Mouse (Mus musculus) spleen, adult 2 months (tissue): ENCODE results near the gene Ryr1. TPM values are rescaled to one million over a fixed set of nuclear protein-coding genes. Genes with fewer than 3 reads are reported as not detected.

Source experiments
- DNase-seq, 2 experiments: peaks; one replicate each; pipeline versions ENCODE4 v3.0.0 to v3.0.0-alpha.2; 2012 to 2021; ENCODE audit warnings: low spot score in 2 of 2, low read depth in 1 of 2
- H3K27ac ChIP-seq: fragments of 200-500 bp; 2 replicates; pipeline ENCODE4 v1.5.1; 2012; ENCODE audit warnings: low read length, inconsistent platforms; ENCODE audit not compliant: insufficient read depth
- H3K27me3 ChIP-seq: fragments of 200-500 bp; 2 replicates; pipeline ENCODE4 v1.6.1; 2012; ENCODE audit warnings: mild to moderate bottlenecking, moderate library complexity, low read length, inconsistent platforms; ENCODE audit not compliant: control insufficient read depth, insufficient read depth
- H3K36me3 ChIP-seq: fragments of 200-500 bp; 2 replicates; pipeline ENCODE4 v1.6.1; 2012; ENCODE audit warnings: mild to moderate bottlenecking, low read length, inconsistent platforms; ENCODE audit not compliant: control insufficient read depth, insufficient read depth
- H3K4me1 ChIP-seq: fragments of 200-500 bp; 2 replicates; pipeline ENCODE4 v1.6.1; 2011; ENCODE audit warnings: inconsistent platforms; ENCODE audit not compliant: control insufficient read depth, insufficient read depth, insufficient read length
- H3K4me3 ChIP-seq: fragments of 200-500 bp; 2 replicates; pipeline ENCODE4 v1.5.1; 2011; ENCODE audit warnings: mild to moderate bottlenecking, inconsistent platforms; ENCODE audit not compliant: insufficient read depth, insufficient read length; ENCODE audit errors: extremely low read depth
- CTCF ChIP-seq: fragments of 200-500 bp; IDR thresholded peaks from 2 replicates; pipeline ENCODE4 v1.5.1; 2011; ENCODE audit warnings: mild to moderate bottlenecking, inconsistent platforms; ENCODE audit not compliant: insufficient read depth, insufficient read length, insufficient replicate concordance; ENCODE audit errors: extremely low read depth
- POLR2A ChIP-seq: fragments of 200-500 bp; IDR thresholded peaks from 2 replicates; pipeline ENCODE4 v1.6.1; 2011; ENCODE audit warnings: low read depth, low read length, inconsistent platforms
- WGBS: fragments of 180-500 bp; shearing (Covaris S2); methylation state at CpG from one replicate; pipeline ENCODE4 v1.1.7; 2018; 5-methylcytosine and 5-hydroxymethylcytosine counted together
- polyA plus RNA-seq: library from polyadenylated mRNA; depleted of rRNA; stranded (reverse); fragments of >200 nt; gene quantifications from 2 replicates; pipeline ENCODE4 v1.2.3, GENCODE M21; 2012

Gene Ryr1
- polyA plus RNA-seq, 1 experiment, result 0.27 TPM

DNA sequence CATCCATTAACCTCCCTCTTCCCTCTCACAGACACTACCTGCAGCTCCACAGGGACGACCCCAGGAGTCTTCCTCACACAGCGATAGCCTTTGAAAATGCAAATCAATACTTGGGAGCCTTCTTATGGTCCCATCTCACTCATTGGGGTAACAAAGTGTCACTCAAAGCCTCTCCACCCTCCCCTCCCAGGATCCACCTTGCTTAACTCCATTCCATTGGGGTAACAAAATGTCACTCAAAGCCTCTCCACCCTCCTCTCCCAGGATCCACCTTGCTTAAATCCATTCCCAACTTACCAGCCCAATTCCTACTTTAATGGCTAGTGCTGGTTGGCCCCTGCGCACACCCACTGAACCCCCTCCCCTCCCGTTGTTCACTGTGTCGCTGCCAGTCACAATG is 33.3 kb upstream of the Ryr1 start:
- 40% methylated on average over 5 of the region's 5 CpGs for WGBS

GRCm38 (mm10) chr7:29155838-29156782 is 31.1 kb upstream of the Ryr1 start, which contains the start of gene Fam98c:
TSS of gene Fam98c (minus strand) at chr7:29156234.
- peaks cover 6% of the 10 kb centered on the region for H3K4me1 ChIP-seq
- H3K27ac ChIP-seq, result peak within 1 kb of the TSS; percentile 83
- TF ChIP-seq POLR2A, result no peak
- no peak for TF ChIP-seq CTCF
- peak in 1 of 2 experiments; percentile 71 for DNase-seq
- H3K27me3 ChIP-seq, result no peaks in the 10 kb centered on the region
- WGBS, result 1% methylated on average over 66 of the region's 68 CpGs
- peaks cover 5% of the 10 kb centered on the region; the same call in 1 of the 2 replicates for H3K36me3 ChIP-seq
- peak within 1 kb of the TSS; percentile 89 for H3K4me3 ChIP-seq

More for the DNA sequence above, 33.3 kb upstream of the Ryr1 start:
- Histone ChIP-seq H3K36me3 (peaks cover 5% of the 10 kb centered on the region; the same call in 1 of the 2 replicates), H3K27me3 (no peaks in the 10 kb centered on the region), H3K27ac (no peak overlapping the region), H3K4me3 (no peak overlapping the region), H3K4me1 (peaks cover 6% of the 10 kb centered on the region)
- DNase-seq, result no peak
- TF ChIP-seq POLR2A (no peak), CTCF (no peak)

DNA sequence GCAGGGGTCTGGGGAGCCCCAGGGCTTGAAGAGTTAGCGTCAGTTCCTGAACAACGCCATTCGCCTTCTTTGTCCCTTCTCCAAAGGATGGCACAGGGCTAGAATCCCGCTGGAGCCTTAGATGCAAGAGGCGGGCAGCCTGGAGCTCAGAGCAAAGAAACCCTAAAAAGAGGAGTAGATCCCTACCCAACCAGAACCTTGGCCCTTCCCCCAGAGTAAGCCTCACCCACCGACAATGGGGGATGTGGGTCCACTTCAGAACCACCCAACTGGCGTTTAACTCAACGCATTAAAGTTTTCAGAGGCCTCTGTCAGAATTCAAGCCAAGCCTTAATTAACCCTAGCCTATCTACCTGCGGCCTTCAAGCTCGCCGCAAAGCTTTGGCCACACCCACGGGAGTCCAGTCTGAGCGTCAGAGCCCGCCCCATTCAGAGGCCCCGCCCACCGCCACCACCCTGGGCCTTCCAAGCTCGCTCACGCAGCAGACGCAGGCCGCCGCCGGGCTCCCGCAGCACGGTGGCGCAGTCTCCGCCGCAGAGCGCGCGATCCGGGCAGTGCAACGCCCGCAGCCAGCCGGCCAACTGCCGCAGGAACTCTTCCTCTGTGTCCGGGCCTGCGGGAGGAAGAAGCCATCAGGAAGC is 30.3 kb upstream of the Ryr1 start:
- WGBS, result 9% methylated on average over 37 of the region's 37 CpGs
- H3K4me3 ChIP-seq, result peak overlapping the region; percentile 89
- H3K27ac ChIP-seq, result peak overlapping the region; percentile 83
- H3K4me1 ChIP-seq, result peaks cover 6% of the 10 kb centered on the region
- H3K27me3 ChIP-seq, result no peaks in the 10 kb centered on the region
- peaks cover 5% of the 10 kb centered on the region; the same call in 1 of the 2 replicates for H3K36me3 ChIP-seq
- TF ChIP-seq POLR2A (peak; percentile 50), CTCF (no peak)
- peak; percentile 58 to 84 for DNase-seq

DNA sequence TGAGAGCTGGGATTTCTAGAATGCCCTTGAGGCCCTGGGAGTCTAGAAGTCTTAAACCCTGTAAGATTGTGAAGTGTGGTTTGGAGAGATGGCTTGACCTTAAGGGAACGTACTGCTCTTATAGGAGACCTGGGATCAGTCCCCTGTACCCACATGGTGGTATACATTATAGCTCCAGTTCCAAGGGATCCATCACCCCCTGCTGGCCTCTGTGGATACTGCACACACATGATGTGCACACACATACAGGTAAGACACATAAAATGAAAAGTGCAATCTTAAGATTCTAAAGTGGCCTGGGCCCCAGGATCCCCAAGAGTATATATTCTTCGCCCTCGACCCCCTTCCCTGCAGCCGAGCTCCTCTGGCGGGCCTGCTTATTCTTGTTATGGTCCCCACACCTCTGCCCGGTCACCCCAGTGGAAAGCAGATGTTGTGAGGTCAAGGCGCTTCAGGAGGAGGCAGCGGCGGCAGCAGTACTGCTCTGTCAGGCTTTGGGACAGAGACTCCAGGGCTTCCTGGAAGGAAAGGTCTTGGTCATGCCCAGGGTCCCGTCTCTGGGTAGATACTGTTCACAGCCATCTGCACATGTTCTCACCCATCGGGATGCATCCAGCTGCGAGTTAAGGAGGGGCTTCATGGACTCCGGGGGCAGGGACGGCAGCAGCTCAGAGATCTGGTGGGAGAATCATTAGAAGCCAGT is 29.2 kb upstream of the Ryr1 start:
- TF ChIP-seq POLR2A, result no peak
- no peak for TF ChIP-seq CTCF
- WGBS, result 96% methylated on average over 14 of the region's 14 CpGs

DNA sequence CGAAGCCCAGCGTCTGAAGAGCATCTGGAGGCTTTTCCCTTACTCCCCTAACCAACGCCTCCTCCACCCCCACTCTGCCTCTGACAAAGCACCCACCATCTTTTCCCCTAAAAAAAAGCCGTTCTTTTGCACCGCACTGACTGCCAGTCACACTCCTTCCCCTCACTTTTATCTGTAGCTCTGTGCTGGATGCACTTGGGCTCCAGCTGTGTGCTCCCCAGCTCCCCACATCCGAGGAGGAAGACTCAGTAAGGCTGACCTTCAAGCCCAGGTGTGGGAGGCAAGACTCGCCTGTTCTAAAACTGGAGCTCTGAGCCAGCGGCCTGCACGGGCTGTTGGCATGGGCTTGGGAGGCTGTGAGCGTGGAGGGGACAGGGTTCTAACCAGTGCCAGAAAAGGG is 26.5 kb upstream of the Ryr1 start:
- H3K4me1 ChIP-seq, result peaks cover 4% of the 10 kb centered on the region
- 71% methylated on average over 10 of the region's 10 CpGs for WGBS
- H3K36me3 ChIP-seq, result peaks cover 5% of the 10 kb centered on the region; the same call in 1 of the 2 replicates
- H3K4me3 ChIP-seq, result no peak overlapping the region
- no peaks in the 10 kb centered on the region for H3K27me3 ChIP-seq
- no peak overlapping the region for H3K27ac ChIP-seq
- no peak for DNase-seq
- TF ChIP-seq POLR2A (no peak), CTCF (no peak)

More for the DNA sequence above, 29.2 kb upstream of the Ryr1 start:
- Histone ChIP-seq H3K4me1 (peaks cover 6% of the 10 kb centered on the region), H3K4me3 (no peak overlapping the region), H3K27me3 (no peaks in the 10 kb centered on the region), H3K36me3 (peaks cover 5% of the 10 kb centered on the region; the same call in 1 of the 2 replicates), H3K27ac (no peak overlapping the region)
- no peak for DNase-seq

DNA sequence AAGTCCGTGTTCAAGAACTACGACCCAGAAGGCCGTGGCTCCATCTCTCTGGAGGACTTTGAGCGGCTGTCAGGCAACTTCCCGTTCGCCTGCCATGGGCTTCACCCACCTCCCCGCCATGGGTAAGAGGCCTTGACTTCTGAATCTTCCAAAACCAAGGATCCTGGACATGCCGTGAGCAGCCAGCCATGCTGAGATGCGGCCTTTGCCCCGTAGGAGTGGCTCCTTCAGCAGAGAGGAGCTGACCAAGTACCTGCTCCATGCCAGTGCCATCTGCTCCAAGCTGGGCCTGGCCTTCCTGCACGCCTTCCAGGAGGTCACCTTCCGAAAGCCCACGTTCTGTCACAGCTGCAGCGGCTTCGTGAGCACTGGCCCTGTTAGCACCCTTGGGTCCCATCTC is 23.8 kb upstream of the Ryr1 start:
- TF ChIP-seq CTCF (no peak), POLR2A (no peak)
- Histone ChIP-seq H3K36me3 (no peaks in the 10 kb centered on the region), H3K27ac (no peak overlapping the region), H3K27me3 (no peaks in the 10 kb centered on the region), H3K4me3 (no peak overlapping the region), H3K4me1 (no peaks in the 10 kb centered on the region; the same call in 1 of the 2 replicates)
- DNase-seq, result no peak
- WGBS, result 94% methylated on average over 15 of the region's 15 CpGs
